Mouse (Mus musculus) spleen, embryonic (tissue): Measurements from ENCODE around the gene Mtf1.

ENCODE experiments used
- CTCF ChIA-PET: fragments of 350-600 bp; sonication (Branson Sonifier 250); formaldehyde crosslinking; loops from one replicate; lab custom pipeline; 2022; lab: Charles Lee

The Mtf1 gene

DNA sequence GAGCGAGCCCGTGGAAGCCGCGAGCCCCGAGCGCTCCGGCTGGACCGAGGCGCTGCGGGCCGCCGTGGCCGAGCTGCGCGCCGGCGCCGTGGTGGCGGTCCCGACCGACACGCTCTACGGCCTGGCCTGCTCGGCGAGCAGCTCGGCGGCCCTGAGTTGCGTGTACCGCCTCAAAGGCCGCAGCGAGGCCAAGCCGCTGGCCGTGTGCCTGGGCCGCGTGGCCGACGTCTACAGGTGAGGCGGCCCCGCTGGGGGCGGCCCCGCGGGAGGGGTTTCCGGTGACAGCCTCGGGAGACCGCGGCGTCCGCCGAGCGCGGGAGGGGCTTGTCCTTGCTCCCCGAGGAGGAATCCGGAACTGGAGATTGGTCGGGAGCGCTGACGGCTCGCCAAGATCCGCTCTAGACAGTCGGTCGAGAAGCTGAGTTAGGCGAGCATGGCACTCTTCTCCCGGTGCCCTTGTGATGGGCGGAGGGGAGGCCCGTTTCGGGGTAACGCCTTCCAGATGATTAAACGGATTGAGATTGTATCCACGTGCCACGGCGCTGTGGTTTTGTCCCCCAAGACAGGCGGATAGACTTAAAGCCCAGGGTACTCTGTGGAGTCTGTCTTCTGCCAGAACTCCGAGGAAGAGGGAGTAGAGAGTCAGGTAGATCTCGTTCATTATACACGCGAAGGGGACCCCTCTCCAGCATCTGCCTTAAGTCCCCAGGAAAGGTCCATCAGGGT is 49.2 kb downstream of the Mtf1 start, which contains the start of gene 1110065P20Rik:
Gene 1110065P20Rik, minus strand, starts transcription at position 264 of the 726 bp plus-strand sequence.
- CTCF ChIA-PET, result interaction anchor here (0.7 kb wide), 1 partner anchor 187 kb away, joined by 6 read pairs; no protein-coding TSS in a partner anchor

DNA sequence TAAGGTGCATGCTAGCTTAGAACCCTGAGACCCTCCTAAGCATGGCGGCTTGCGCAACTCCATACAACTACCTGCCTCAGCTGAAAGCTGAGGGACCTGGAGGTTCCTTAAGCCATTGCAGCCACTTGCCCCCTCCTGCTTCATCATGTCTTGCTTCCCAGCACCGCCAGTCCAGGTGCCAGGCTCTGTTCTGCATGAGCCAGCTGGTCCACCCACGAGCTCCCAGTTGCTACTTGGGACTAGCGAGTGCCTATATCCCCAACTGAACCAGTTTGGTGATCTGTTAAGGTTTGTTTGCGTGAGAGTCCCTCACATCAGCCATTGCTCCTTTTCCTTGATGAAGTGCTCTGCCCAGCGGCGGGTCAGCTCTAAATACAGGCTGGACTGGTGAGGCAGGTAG is 54.4 kb downstream of the Mtf1 start:
- CTCF ChIA-PET, result no interaction called here

GRCm38 (mm10) chr4:124858370-124858769 is 56.5 kb downstream of the Mtf1 start:
- CTCF ChIA-PET, result no interaction called here

DNA sequence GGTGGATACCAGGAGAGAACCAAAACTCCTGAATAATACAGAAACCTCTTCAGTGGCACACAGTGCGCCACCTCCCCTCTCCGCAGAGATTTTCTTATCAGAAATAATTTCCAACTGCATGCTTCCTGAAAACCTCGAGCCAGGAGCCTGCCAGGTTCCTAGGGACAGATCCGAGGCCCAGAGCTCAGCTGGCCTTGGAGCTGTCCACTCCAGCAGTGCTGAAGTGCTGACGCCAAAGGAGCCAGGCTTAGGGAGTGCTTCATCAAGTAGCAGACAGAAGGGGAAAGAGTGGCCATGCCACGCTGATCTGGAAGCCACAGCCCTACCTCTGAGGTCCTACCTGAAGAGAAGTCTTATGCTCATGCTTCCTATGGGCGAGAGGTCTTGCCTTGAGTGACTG is 58.5 kb downstream of the Mtf1 start:
- CTCF ChIA-PET, result interaction anchor here (0.5 kb wide), 1 partner anchor 989 kb away, joined by 7 read pairs; no protein-coding TSS in a partner anchor

- CTCF ChIA-PET, result interaction anchor here (0.5 kb wide), 2 partner anchors 988 to 1606 kb away, joined by 4 to 7 read pairs; no protein-coding TSS in a partner anchor
These were observed 59.6 kb downstream of the Mtf1 start, which contains the start of gene Maneal for GRCm38 (mm10) chr4:124861283-124862188. Gene Maneal (minus strand): TSS chr4:124862171.

DNA sequence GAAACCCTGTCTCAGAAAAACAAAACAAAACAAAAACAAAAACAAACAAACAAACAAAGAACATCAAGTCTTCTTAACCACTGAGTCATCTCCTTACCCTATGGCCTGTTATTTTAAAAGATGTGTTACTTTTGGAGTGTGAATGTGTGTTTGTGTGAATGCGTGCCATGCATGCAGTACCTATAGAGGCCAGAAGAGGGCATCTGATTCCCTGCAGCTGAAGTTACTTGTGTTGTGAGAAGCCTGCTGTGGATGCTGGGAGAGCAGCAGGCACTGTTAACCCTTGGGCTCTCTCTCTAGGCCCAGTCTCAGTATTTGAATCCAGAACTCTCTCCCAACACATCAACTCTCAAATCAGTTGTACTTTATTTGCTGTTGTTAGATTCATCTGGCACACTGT is 70.8 kb downstream of the Mtf1 start:
- CTCF ChIA-PET, result no interaction called here

- CTCF ChIA-PET, result no interaction called here
These were observed 78.7 kb downstream of the Mtf1 start, which contains the start of gene Epha10 for GRCm38 (mm10) chr4:124880599-124880998. Gene Epha10 (plus strand): TSS chr4:124880899.

GRCm38 (mm10) chr4:124881341-124881908 is 79.5 kb downstream of the Mtf1 start:
- CTCF ChIA-PET, result no interaction called here

DNA sequence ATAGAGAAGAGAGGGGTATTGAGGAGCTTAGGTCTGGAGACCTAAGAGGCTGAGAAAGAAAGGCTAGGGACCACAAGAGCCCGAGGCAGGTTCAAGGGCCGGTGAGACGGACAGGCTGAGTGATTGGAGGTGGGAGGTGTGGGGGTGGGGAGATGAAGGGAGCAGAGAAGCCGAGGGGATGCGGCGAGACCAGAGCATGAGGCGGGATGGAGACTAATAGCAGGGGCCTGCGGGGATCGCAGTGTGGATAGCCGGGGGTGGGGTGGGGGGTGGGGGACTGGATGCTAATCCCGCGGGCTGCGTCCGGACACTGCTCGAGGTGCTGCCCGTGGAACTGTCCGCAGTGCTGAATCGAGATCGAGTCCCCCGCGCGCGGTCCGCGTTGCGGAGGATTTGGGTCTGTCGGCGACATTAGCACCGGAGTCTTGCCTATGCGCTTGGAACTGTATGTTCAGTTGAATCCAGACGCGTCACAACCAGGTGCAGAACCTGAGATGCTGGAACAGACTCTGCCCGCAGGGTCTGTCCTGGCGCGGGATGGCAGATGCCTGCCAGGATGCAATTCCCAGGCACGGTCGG is 80.3 kb downstream of the Mtf1 start:
- CTCF ChIA-PET, result no interaction called here

DNA sequence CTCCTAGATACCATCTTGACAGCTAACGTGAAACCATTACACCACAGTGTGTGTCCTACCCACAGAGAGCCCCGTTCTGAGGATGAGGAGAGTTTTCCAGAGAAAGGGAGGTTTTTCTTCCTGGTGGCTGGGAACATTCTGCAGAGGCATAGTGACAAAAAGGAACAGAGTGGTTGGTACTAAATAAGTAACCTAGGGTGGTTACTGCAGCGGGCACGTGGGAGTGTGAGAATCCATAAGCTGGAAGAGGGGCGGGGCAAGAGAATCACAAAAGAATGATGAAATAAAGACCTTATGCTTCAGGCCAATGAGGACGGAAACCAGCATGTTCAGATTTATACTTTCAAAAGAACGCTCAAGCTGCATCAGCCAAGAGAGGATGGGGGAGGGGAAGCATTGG is 86.8 kb downstream of the Mtf1 start:
- CTCF ChIA-PET, result no interaction called here

- CTCF ChIA-PET, result no interaction called here
These were observed 88.0 kb downstream of the Mtf1 start for GRCm38 (mm10) chr4:124889935-124890334.

DNA sequence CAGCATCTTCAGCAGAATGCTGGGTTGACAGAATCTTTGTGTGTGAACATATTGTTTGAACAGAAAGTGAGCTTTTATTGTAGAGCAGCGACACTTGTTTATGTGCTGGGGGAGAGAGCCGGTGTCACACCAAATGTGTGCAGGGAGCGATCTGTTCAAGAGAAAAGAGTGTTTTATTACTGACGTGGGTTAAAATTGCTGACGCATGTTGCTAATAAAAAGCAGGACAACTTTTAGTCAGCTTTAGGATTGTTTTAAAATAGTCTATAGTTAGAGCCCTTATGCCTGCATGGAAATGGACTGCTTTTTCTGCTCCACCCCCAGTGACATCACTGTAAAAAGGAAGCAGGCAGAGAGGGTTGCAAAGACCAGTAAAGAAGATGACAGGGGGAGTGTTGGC is 88.9 kb downstream of the Mtf1 start:
- CTCF ChIA-PET, result interaction anchor here (0.7 kb wide), 1 partner anchor 24 kb away, joined by 3 read pairs; no protein-coding TSS in a partner anchor

GRCm38 (mm10) chr4:124893769-124894168 is 91.9 kb downstream of the Mtf1 start:
- CTCF ChIA-PET, result no interaction called here

GRCm38 (mm10) chr4:124894508-124895428 is 92.9 kb downstream of the Mtf1 start:
- CTCF ChIA-PET, result no interaction called here

DNA sequence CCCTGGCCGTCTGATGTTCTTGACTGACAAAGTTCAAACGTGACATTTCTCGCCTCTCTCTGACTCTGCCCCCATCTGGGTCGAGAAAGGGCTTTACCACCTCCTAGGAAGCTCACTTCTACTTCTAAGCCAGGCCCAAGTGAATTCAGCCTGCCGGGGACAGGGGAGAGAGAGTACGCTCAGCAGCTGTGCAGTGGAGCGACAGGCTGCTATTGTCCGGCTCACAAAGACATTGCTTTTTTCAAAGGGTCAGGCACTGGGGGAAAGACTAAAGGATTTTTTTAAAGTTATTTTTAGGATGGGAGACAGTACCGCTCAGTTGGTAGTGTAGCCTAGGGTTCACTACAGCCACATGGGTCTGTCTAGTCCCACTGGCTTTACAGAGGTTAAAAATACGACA is 96.5 kb downstream of the Mtf1 start:
- CTCF ChIA-PET, result no interaction called here
